Mouse (Mus musculus): ENCODE data around the gene C530008M17Rik.
A peak's percentile ranks its signal among the peaks of the same experiment; 100 is the strongest.

C530008M17Rik gene

GRCm38 (mm10) chr5:76772831-76773230 is 116.5 kb downstream of the C530008M17Rik start:
- DNase-seq (ENCODE audit: low spot score in 2 of 2): no peak

DNA sequence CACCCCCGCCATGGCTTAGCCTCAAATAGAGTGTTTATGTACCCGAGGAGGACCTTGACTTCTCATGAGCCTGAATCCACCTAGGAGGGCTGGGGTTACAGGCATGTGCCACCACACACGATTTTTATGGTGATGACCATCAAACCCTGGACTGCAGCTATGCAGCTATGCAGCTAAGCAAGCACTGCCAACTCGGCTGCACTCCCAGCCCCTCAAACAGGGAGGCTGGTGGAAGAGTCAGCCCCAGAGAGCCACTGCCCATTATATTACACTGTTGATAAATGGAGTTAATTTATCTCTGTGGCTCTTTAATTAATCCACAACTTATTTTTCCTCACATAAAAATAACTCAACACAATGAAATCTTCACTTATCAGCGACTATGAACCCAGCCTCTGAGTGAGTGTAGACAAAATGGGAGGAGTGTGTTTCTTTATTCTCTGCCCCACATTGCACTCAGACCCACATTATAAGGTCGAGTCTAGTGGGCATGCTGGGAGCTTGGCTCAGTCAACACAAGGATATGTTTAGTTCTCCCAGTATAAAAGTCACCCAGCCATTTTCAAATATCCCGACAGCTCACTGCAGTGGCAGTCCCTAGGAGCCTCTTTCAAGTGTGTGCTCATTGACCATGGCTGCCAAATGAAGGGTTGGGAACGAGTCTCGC is 117.3 kb downstream of the C530008M17Rik start:
- DNase-seq (ENCODE audit: low spot score in 2 of 2): no peak

DNA sequence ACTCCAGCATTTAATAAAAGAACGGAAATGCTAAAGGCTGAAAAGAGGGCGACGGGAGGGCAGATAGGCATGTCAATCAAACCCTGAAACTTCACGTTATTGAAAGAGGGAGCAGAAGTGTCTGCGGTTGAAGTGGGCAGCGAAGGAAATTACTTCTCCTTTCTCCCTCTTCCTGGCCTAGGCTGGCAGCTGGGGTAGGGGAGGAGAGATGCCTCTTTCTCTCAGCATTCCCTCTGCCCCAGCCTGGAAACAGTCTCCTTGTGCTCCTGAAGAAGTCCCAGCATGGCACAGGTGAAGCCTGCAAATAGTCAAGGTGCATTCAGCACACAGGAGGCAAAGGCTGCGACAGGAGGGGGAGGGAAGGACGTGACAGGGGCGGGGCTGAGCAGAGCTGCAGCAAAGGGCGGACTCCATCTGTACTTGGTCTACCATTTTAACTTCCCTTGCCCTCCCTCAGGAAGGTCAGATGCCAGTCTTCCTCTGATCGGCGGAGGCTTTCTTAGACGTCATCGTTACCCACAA is 122.8 kb downstream of the C530008M17Rik start:
- DNase-seq (ENCODE audit: low spot score in 2 of 2): no peak

DNA sequence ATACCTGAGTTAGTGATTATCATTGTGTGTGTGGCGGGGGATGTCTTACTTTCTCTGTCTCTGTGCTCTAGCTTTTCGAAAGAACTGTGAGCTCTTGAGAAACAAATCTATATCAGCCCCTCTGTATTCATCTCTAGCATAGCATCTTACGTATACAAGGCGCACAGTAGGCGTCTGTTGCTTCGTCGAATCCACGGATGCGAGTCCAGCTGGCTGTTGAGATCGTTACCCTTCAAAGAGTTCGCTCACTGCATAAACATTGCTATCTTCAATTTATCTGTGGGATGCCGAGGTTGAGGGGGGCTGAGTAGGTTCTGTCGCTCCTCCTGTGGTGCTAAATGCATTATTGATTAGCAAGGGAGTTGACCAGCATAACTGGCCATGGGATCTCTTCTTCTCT is 125.6 kb downstream of the C530008M17Rik start:
- DNase-seq (ENCODE audit: low spot score in 2 of 2): no peak

- DNase-seq (ENCODE audit: low spot score in 2 of 2): peak in 1 of 2 experiments; percentile 50
Measured at GRCm38 (mm10) chr5:76782414-76783103, 126.2 kb downstream of the C530008M17Rik start.

GRCm38 (mm10) chr5:76783104-76783441 is 126.8 kb downstream of the C530008M17Rik start:
- DNase-seq (ENCODE audit: low spot score in 2 of 2): no peak

GRCm38 (mm10) chr5:76784151-76784723 is 127.9 kb downstream of the C530008M17Rik start:
- no peak for DNase-seq (ENCODE audit: low spot score in 2 of 2)

DNA sequence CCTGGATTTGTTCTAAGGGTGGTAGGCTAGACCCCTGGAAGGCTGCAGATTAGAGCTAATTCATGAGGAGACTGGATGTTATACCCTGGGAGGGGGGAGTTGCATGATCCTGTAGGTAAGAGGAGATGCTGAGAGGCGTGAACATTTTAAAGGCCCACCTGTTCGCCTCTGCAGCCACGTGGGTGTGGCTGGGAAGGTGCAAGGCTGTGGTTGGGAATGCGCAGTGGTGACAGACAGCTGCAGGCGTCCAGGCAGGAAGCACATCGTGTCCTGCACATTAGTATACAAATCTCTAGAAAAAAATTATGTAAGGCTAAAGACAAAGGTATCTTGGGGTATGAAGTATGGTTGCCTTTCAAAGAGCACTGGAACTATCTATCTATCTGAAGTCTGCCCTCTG is 128.7 kb downstream of the C530008M17Rik start:
- no peak for DNase-seq (ENCODE audit: low spot score in 2 of 2)

GRCm38 (mm10) chr5:76789881-76790280 is 133.6 kb downstream of the C530008M17Rik start:
- DNase-seq (ENCODE audit: low spot score in 2 of 2): no peak

- no peak for DNase-seq (ENCODE audit: low spot score in 2 of 2)
Measured at GRCm38 (mm10) chr5:76791280-76791679, 135.0 kb downstream of the C530008M17Rik start.

DNA sequence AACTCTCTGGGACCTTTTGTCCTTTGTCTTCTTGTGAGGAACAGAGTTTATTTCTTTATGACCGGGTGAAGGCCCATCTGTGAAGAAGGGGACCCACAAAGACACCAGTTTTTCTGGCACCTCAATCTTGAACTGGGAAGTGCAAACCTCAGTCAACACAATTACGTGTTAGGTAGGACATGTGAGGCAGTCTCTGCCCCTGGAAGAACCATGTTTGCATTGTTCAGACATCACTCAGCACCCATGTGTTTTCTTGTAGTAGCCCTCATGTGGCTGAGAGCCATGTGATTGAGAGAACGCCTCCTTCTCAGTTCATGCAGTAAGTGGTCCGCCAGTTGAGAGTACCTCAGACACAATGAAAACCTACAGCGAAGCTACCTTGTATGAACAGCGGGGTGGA is 136.4 kb downstream of the C530008M17Rik start:
- DNase-seq (ENCODE audit: low spot score in 2 of 2): no peak

DNA sequence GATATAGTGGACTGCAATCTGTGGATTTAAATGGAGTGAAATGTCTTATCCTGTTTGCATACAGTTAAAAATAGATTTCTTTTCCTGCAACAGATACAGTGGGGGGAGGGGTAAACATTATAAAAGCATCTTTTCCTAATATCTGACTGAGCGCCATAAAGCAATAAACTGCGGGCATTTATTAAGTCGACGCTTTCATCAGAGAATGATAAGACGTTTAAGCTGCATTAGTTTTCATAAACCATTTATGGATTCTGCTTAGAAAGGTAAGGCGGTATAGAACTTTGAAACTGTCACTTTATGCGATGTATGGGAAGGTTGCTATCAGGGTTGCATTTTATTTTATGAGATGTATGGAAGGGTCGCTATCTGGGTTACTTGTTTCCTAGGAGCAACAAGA is 141.7 kb downstream of the C530008M17Rik start:
- no peak for DNase-seq (ENCODE audit: low spot score in 2 of 2)

DNA sequence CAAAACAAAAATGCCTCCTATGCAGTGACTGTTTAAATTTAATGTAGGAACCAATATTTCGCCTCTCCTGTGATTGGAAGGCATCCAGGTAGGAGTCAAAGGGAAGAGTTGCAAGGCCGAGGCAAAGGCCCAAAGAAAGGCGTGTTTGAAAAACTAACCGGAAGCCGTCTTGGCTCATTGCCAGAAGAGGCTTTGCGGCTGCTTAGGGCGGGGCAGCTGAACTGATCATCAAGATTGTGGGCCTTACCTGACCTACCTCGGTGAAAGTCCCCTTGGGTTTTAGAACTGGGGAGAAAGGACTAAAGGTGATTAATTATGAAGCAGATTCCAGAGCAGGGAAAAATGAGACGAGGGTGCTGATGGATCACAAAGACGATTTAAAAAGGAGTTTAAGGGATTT is 143.2 kb downstream of the C530008M17Rik start:
- DNase-seq (ENCODE audit: low spot score in 2 of 2): peak in 1 of 2 experiments; percentile 68

- no peak for DNase-seq (ENCODE audit: low spot score in 2 of 2)
Measured at GRCm38 (mm10) chr5:76809031-76809430, 152.7 kb downstream of the C530008M17Rik start.

DNA sequence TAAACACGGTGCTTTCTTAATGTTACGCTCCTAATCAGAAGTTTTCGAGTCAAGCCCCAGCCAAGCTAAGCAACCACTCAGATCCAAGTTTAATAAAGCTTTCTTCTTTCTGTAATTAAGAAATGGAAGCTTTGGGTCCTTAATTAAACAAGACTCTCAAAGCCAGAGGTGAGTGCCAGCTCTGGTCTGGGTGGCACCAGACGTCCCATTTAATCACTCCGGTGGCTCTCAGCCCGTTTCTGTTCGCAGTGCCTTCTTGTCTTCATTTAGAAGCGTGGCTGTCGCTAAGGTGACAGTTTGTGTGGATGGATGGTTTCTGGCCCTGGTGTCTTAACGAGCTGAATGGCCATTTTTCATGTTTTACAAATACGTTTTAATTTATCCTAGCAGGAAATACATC is 158.7 kb downstream of the C530008M17Rik start:
- DNase-seq (ENCODE audit: low spot score in 2 of 2): no peak

DNA sequence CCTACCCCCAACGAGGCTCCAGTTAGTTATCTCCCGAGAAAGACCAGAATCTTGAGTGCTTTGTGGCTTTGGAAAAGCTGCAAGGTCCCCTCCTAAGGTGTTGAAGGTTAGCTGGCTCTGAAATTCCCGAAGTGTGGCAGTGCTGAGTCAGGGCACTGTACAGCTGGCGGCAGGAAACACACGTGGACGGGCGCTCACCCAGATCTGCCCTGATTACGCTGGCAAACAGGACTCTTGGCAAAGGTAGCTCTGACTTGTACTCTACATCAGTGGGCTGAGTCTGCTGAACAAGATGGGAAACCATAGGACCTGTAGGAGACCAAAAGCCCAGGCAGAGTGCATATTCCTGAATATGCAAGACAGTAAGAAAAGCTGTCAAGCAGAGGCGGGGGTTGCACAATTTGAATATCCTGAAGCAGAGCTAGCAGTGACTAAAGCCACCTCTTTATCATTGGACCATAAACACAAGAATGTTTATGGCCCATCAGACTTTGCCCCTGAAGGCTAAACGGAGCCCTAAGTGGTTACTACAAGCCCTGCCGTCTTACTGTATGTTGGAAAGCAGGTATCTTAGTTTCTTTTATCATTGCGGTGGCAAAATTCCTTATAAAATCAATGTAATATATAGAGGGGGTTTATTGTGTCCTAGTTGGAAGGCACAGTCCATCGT is 159.6 kb downstream of the C530008M17Rik start:
- no peak for DNase-seq (ENCODE audit: low spot score in 2 of 2)

DNA sequence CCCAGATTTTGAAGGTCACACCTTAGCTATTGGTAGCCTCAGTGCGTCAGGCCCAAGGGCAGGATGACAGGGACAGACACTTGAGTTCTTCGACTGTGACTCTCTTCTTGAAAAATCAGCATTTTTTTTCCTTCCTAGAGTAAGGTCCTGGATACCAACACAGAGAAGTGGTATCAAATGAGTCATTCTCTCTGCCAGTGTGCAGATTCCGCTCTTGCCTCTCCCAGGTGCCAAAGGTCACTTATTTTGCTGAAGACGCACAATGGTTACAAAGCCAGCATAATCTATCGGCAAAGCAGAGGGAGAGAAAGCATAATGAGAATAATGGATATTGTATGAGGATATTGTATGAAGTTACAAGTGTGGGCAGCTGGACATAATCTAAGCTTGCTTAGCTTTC is 160.4 kb downstream of the C530008M17Rik start:
- no peak for DNase-seq (ENCODE audit: low spot score in 2 of 2)

DNA sequence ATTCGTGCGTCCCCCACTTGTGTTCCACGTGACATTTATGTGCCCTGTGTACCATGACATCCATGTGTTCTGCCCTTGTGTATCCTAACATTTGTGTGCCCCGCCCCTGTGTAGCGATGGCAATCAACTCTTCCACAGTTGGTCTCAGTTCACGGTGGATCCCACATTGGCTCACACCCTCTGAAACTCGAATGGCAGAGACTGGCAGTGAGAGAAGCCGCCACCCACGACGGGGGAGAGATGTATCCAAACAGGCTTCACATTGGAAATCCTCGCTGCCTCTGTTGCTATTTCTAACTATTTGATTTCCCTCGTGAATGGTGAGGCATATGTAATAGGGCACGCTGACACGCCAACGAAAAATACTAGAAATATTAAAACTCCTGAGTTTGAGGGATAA is 161.4 kb downstream of the C530008M17Rik start:
- no peak for DNase-seq (ENCODE audit: low spot score in 2 of 2)

DNA sequence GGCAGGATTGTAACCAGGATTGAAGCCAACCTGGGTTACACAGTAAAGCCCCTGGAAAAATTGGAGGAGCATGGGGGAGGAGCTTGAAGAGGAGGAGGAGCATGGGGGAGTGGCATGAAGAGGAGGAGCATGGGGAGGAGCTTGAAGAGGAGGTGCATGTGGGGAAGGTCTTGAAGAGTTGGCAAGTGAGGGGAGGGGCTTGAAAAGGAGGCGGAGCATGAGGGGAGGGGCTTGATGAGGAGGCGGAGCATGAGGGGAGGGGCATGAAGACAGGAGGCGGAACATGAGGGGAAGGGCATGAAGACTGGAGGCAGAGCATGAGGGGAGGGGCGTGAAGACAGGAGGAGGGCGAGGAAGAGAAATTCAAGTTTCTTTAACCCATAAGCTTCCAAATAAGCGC is 162.5 kb downstream of the C530008M17Rik start:
- DNase-seq (ENCODE audit: low spot score in 2 of 2): no peak

DNA sequence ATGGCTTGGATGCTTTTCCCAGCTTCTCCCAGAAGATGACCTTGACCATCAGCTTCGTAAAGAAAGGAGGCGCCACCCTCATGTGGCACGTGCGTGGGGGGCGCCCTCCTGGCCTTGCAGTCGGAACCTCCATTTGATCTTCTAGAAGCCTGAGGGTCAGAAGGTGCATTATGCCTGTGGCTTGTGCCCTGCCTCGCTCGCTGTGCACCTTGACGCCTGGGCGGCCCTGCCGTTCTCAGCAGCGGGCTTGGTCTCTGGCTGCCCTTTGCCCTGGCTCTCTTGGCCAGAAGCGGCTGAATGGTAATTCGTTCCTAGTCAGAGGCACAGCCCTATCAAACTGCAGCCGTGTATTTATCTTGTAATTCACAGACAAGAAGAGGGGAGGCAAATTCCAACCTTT is 165.8 kb downstream of the C530008M17Rik start:
- DNase-seq (ENCODE audit: low spot score in 2 of 2): no peak

DNA sequence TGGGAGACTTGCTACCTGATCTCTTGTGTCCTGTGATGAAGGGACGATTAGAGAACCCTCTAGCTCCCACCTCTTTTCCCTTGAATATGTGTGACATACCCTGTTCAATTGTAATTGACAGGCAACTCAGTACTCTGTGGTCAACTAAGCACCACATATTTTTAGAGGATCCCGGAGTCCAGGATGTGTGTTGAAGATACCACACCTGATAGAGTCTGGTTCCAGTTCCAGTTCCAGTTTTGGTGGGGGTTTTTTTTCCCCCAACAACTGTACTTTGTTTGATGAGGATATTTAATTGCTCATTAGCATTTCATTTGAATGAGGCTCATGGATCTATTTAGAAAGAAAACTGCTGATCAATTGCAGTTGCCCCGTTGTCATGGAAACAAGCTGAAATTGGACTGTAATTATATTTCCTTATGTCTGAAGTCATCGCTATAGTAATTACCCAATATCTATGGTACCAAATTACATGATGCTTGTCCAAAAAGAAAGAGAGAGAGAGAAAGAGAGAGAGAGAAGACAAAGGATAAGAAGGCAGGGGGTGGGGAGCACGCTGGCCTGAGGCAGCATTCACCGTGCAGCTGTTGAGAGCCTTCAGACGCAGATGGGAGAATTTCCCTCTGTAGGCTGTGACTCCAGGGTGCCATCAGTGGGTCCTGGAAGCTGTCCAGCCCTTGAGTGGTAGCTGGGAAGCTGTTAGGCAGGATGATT is 172.4 kb downstream of the C530008M17Rik start:
- no peak for DNase-seq (ENCODE audit: low spot score in 2 of 2)

All from urinary bladder, postnatal 4 days (tissue).